Mouse (Mus musculus) B cell, adult 2 months (primary cell): ENCODE results near the gene Erich6.

Source experiments
- DNase-seq, 2 experiments: peaks; one replicate each; pipeline ENCODE4 v3.0.0; 2022

Gene Erich6

GRCm38 (mm10) chr3:58636406-58637295 lies at the start of gene Erich6:
Erich6 (minus strand) TSS chr3:58637207.
- DNase-seq: peak; percentile 25 to 36

- no peak for DNase-seq
Measured at GRCm38 (mm10) chr3:58686206-58686921, 49.4 kb upstream of the Erich6 start.

GRCm38 (mm10) chr3:58685396-58685795 lies 48.4 kb upstream of the Erich6 start:
- no peak for DNase-seq

GRCm38 (mm10) chr3:58683346-58683745 lies 46.3 kb upstream of the Erich6 start:
- no peak for DNase-seq

DNA sequence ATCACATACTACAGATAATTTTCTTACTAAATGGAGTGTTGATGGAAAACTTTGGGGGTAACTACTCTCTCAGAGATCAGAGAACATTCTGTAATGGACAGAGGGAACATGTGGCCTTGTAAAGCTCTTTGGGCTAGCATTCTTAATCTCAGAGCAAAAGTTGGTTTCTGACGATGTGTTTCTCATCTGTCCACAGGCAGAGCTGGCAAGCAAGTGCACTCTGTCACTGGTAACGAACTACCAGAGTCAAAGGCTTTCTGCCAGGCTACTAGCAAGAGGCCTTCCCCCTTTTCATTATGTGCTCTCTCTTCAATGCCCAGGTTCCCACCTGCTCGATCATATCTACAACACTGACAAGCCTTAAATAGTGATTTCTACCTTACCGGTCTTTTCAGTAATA lies 45.3 kb upstream of the Erich6 start:
- DNase-seq: no peak

DNA sequence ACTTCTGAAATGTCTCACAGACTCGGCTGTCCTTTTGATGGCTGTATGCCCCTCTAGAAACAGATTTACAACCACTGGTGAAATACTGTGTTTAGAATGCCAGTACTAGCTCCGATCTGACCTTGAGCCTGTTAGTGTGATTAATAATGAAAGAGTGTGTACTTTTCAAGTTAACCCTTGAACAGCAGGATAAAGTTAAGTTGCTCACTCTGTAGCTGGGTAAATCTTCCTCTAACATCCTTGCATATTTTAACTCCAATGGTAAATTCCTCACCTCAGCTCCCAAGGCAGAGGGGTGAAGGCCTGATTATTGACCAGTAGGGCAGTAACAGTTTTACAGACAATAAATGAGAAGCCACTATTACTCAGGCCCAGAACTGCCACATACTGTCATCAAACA lies 44.8 kb upstream of the Erich6 start:
- no peak for DNase-seq

- DNase-seq: no peak
Measured at GRCm38 (mm10) chr3:58680943-58681637, 44.1 kb upstream of the Erich6 start.

- DNase-seq: no peak
Measured at GRCm38 (mm10) chr3:58679996-58680395, 43.0 kb upstream of the Erich6 start.

DNA sequence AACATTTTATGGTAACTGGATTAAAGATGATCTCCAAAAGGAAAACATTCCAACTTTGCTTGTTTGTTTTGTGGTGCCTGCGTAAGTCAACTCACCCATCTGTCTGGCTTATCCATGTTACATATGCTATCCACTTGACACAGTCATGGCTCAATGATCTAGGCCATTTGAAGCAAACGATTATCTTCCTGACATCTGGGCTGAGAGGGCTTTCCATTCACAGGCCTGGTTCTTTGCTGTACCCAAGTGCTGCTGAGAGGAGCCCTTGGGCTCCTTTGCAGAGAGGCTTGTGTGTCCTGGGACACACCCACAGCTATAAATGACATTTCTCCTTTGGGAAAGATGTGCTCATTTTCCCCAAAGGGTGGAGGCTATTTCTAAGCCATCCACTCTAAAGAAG lies 41.9 kb upstream of the Erich6 start:
- no peak for DNase-seq

GRCm38 (mm10) chr3:58678384-58678783 lies 41.4 kb upstream of the Erich6 start:
- no peak for DNase-seq

- no peak for DNase-seq
Measured at GRCm38 (mm10) chr3:58677615-58678014, 40.6 kb upstream of the Erich6 start.

DNA sequence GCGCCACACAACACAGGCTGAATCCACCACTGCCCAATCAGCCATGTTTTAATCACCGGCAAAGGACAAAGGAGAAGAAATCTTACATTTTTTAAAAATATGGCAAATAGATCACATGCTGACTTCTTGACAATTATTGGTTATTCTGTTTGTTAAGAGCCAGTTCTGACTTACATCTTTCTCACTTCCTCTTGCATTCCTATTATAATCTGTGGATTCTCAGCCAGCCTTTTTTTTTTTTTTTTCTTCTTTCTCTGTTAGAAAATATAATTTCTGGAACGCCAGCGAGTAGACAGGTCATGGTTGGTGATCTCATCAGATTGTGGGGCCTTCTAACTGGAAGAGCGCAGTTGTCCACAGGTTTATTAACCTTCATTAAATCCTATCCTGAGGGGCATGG lies 36.3 kb upstream of the Erich6 start:
- no peak for DNase-seq

- DNase-seq: no peak
Measured at GRCm38 (mm10) chr3:58672481-58673183, 35.6 kb upstream of the Erich6 start.

- peak; percentile 57 to 65 for DNase-seq
Measured at GRCm38 (mm10) chr3:58671616-58672250, 34.7 kb upstream of the Erich6 start.

DNA sequence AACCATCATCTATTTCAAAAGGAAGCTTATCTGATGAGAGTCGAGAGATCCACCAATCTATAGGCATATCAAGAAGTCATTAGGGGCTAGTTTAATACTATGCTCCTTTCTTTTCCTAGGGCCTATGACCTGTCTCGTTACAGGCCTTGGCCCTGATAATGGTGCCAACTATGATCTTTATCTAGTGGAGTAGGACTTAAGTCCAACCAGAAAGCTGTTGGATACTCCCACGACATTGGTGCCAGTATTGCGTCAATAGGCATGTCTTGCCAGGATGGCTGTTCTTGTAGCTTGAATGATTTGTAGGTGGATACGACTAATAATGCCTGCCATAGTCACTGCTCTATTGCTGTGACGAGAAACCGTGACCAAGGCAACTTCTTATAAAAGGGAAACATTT lies 27.0 kb upstream of the Erich6 start:
- DNase-seq: no peak

DNA sequence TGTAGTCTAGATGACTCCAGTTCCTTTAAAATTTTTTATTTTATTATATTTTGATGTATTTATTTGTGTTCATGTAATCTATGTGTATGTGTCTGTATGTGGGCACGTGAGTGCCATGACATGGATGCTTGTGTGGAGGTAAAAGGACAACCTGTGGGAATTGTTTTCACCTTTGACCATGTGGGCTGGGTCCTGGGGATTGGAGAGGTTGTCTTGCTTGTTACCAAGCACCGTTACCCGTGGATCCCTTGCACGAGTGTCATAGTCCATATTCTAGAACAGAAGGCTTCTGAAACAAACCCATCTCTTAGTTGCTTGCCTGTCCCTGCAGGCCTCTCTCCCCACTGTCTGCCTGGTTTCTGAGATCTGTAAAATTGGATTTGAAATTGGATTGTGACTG lies 23.6 kb upstream of the Erich6 start:
- no peak for DNase-seq

- peak; percentile 89 to 91 for DNase-seq
Measured at GRCm38 (mm10) chr3:58657356-58657755, 20.3 kb upstream of the Erich6 start.

- peak; percentile 80 to 81 for DNase-seq
Measured at GRCm38 (mm10) chr3:58655362-58656130, 18.5 kb upstream of the Erich6 start.

DNA sequence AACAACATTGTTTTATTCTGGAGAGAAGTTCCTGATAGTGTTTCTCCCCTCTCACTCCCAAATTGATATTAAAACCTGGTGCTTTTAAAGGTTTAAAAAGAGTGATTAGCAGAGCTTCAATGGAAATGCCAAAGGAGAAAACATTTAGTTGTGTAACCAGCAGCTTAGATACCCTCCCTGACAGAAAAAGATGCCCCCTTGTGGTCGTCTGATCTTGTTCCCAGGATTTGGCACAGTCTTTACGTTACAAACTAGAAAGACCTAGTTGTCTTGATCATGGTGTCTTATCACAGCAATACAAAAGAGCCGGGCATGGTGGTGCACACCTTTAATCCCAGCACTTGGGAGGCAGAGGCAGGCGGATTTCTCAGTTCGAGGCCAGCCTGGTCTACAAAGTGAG lies 16.9 kb upstream of the Erich6 start:
- DNase-seq: peak; percentile 62 to 69

GRCm38 (mm10) chr3:58650328-58650727 lies 13.3 kb upstream of the Erich6 start:
- DNase-seq: no peak

GRCm38 (mm10) chr3:58647179-58647578 lies 10.2 kb upstream of the Erich6 start:
- no peak for DNase-seq

GRCm38 (mm10) chr3:58646180-58646579 lies 9.2 kb upstream of the Erich6 start:
- DNase-seq: no peak
